Mouse (Mus musculus) embryo, embryonic 9.5 days (tissue): ENCODE data around the gene Morn5.

Source experiments
- DNase-seq: peaks from one replicate; pipeline ENCODE4 v3.0.0-alpha.2; 2017; ENCODE audit errors: extremely low spot score

Gene Morn5

DNA sequence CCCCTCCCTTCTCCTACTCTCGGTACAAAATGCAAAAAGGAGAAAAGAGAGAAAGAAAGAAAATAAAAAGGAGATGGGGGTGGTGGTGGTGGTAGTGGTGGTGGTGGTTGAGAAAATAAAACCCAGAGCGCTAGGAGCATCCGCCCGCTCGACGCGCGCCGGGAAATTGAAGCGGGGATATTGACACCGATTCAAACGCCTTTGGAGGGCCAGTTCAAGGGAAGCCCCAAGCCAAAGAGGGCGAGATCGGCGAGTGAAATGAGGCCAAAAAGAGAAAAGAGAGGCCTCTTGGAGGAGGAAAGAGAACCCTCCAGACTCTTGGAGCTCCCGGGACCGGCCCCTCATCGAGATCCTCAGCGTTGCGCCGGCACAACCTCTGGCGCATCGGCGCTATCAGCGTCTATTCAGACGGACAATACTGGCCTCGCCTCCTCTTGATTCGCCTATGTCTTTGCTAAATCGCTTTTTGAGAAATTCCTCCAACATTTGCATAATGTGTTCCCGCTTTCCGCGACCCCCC, 55.2 kb downstream of the Morn5 start:
- DNase-seq = peak; percentile 58

DNA sequence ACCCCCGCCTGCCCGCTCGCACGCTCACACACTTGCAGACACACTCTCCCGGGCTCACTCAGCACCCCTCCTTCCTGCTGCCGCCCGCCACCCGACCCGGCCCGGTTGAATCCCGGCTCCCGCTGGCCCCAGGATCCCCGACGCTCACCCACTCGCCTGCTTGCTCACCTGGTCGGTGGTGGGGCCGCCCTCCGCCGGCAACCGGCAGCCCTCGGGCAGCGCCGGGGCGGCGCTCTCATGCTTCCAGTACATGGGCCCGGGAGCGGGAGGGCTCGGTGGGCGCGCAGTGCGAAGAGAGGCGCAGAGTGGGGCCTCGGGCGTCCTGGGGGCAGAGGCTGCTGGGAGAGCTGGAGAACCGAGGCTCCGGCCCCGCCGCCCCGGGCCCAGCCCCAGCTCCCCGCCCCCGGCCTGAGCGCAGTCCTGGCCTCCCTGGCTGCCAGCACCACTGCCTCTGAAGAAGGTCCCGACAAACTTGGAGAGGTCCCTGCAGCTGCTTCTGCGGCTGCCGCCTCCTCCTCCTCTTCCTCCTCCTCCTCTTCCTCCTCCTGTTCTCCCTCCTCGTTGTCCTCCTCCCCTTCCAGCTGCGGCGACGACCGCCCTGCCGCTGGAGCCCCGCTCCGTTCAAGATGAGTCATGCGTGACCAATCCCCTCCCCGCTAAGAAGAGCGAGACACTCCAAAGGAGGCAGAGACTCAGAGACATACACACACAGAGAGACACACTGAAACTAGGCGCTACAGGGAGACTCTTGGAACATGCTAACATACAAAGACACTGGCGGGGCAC, 55.9 kb downstream of the Morn5 start, which contains the start of gene Lhx6:
Lhx6 (minus strand) TSS at position 453 of the 786 bp plus-strand sequence.
- DNase-seq = peak; percentile 49

DNA sequence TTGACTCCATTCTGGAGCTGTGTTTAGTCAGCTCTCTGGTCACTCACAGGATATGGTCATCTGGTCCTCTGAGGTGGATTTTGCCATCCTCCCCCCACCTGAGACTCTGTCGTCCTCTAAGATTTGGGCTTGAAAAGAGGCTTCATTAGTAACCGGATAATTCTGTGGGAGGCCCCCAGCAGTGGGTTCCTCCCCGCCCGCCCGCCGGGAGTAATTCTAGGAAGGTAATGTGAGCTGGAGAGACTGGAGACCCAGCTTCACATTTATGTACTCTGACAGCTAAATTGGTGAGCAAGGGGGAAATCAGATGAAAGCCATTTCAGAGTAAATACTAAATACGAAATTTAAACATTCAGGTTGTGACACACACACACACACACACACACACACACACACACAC, 59.4 kb downstream of the Morn5 start:
- DNase-seq = no peak

DNA sequence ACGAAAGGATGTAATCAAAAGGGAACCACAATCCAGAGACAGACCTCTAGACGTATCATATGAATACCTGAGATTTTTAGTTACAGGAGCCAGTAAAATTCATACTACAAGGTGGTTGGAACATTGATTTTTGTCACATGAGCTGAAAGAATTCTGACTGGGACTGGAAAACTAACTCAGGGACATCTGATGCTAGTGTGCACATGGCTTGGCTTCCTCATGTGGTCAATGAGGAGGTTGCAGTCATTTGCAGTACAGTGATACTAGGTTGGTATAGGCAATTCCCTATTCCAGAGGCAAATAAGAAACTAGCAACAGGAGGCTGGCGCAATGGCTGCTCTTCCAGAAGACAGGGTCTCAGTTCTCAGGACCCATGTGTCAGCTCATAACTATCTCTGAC, 63.4 kb downstream of the Morn5 start:
- no peak for DNase-seq

DNA sequence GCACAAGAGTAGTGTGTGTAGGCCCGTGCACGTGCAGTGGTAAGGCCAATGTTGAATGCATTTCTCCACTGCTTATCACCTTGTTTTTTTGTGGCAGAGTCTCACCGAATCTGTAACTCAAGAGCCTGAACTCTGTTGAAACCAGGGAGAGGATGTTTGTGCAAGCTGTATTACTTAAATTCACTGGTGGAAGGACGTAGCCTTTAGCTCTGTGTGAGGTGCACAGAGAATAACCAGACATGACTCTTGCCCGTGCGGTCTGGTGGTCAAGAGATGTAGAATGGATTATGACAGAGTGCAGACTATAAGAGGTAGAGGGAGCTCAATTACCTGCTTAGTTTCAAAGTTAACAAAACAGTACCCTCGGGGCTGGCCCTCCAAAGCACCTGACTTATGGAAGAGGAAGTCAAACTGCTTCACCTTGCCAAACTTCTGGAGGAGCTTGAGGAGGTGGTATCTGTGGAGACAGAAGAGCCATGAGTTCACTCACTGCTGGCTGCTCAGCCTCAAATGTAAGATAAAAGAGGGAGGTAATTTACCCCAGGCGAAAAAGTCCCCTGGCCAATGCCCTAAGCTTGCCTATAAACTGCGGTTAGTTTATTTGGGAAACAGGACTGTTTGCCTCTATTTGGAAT, 77.7 kb downstream of the Morn5 start:
- DNase-seq = no peak

DNA sequence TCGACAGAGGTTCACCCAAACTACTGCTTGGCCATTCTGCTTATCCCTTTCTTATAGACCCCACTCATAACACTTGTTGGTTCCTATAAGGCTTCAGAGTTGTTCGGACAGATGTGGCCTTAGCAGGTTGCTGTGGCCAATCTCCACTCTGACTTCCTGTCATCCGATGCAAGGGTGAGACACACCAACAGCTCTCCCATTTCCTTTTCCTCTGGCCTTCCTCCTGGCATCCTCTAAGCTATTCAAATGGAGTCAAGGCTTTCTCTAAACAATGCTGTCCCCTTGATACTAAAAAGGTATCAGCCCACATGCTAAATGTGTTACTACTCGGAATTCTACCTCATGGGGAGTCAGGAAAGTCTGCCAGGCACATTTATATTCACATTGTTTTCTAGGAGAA, 78.7 kb downstream of the Morn5 start:
- no peak for DNase-seq

DNA sequence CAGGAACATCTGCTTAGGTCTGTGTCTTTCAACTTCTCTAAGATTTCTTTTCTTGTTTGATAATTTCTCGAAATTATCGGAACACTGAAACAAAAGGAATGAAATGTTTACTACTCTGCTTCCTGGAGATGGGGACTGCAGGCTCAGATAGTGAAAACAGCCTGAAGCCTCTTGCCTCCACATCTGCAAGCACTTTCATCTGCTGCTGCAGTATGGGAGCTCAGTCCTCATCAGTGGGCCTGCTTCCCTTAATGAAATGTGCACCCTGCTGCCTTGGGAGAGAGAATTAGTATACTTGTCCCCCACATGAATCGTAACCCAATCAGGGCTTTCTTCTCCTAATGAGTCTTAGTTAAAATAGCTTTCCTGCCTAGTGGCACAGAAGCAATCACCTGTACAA, 79.8 kb downstream of the Morn5 start:
- DNase-seq = no peak
